Mouse (Mus musculus) thymus, adult 2 months (tissue): ENCODE measurements around the gene Napsa. TPM values are rescaled to one million over a fixed set of nuclear protein-coding genes. Genes with fewer than 3 reads are reported as not detected.

Source experiments
- DNase-seq: peaks from one replicate; pipeline ENCODE4 v3.0.0; 2021
- H3K27ac ChIP-seq: fragments of 200-500 bp; 2 replicates; pipeline ENCODE4 v1.5.1; 2012; ENCODE audit warnings: low read length, control low read depth; ENCODE audit not compliant: control insufficient read depth, insufficient read depth
- H3K27me3 ChIP-seq: fragments of 200-500 bp; 2 replicates; pipeline ENCODE4 v1.6.1; 2012; ENCODE audit warnings: mild to moderate bottlenecking, low read length, moderate library complexity, mixed read lengths; ENCODE audit not compliant: control insufficient read depth, insufficient read depth
- H3K36me3 ChIP-seq: fragments of 200-500 bp; 2 replicates; pipeline ENCODE4 v1.6.1; 2012; ENCODE audit warnings: mild to moderate bottlenecking, low read length, moderate library complexity; ENCODE audit not compliant: control insufficient read depth, insufficient read depth
- H3K4me1 ChIP-seq: fragments of 200-500 bp; replicated peaks from 2 replicates; pipeline ENCODE4 v1.6.1; 2012; ENCODE audit warnings: low read length; ENCODE audit not compliant: control insufficient read depth, insufficient read depth
- H3K4me3 ChIP-seq: fragments of 200-500 bp; 2 replicates; pipeline ENCODE4 v1.5.1; 2012; ENCODE audit warnings: mild to moderate bottlenecking, low read length, control low read depth, moderate library complexity; ENCODE audit not compliant: control insufficient read depth, insufficient read depth
- CTCF ChIP-seq: fragments of 200-500 bp; IDR thresholded peaks from 2 replicates; pipeline ENCODE4 v1.5.1; 2012; ENCODE audit warnings: mild to moderate bottlenecking, control low read depth, low read length, moderate library complexity, borderline replicate concordance; ENCODE audit not compliant: control insufficient read depth, poor library complexity, insufficient read depth; ENCODE audit errors: extremely low read depth
- POLR2A ChIP-seq: fragments of 200-500 bp; IDR thresholded peaks from 2 replicates; pipeline ENCODE4 v1.6.1; 2012; ENCODE audit warnings: mild to moderate bottlenecking, low read length, control low read depth, moderate library complexity; ENCODE audit not compliant: control insufficient read depth, poor library complexity, insufficient read depth; ENCODE audit errors: extremely low read depth
- WGBS: fragments of 180-500 bp; shearing (Covaris S2); methylation state at CpG from one replicate; pipeline ENCODE4 v1.1.7; 2018; 5-methylcytosine and 5-hydroxymethylcytosine counted together
- polyA plus RNA-seq: library from polyadenylated mRNA; depleted of rRNA; stranded (reverse); fragments of >200 nt; gene quantifications from 2 replicates; pipeline ENCODE4 v1.2.3, GENCODE M21; 2012

The Napsa gene
- polyA plus RNA-seq, 1 experiment = 32.0 TPM

DNA sequence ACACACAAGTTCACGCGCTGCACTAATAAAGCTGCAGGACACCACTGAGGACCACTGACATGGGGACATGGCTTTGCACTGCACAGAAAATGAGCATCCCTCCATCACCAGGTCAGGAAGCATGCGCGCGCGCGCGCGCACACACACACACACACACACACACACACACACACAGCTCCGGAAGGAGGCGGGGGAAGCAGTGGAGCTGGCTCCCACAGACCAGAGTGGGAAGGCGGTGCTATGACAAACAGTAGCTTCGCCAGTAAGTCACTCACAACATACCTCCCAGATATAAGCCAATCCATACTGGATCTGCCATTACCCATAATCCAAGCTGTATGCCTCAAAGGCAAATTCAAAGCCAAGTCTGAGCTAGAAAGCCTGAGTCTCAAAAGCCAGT is 25.1 kb upstream of the Napsa start:
- H3K4me1 ChIP-seq = peaks cover 31% of the 10 kb centered on the region
- H3K36me3 ChIP-seq = peaks cover 15% of the 10 kb centered on the region
- DNase-seq = no peak
- TF ChIP-seq POLR2A (no peak), CTCF (no peak)
- no peak overlapping the region for H3K4me3 ChIP-seq
- no peak overlapping the region for H3K27ac ChIP-seq
- WGBS = 45% methylated on average over 13 of the region's 13 CpGs
- H3K27me3 ChIP-seq = no peaks in the 10 kb centered on the region

DNA sequence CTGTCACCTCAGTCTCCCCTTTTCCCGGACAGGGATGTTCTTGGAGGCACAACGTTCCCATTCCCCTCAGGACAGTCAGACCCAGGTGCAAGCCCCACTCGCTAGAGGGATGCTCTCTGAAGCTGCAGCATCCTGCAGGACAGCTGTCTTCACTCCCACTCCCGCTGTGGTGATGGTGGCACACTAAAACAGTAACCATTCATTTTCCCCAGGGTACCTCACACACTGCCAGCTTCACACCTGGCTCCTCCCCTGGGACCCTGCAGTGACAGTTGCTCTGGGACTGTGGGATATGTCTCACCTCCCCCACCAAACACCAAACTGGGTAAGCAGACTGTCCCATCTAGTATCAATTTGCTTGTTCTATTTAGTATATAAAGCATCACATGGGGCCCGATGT is 24.5 kb upstream of the Napsa start:
- Histone ChIP-seq H3K4me1 (peaks cover 24% of the 10 kb centered on the region), H3K4me3 (peak overlapping the region; percentile 84), H3K36me3 (peaks cover 19% of the 10 kb centered on the region), H3K27ac (no peak overlapping the region; the same call in 1 of the 2 replicates), H3K27me3 (no peaks in the 10 kb centered on the region)
- no peak for TF ChIP-seq POLR2A
- TF ChIP-seq CTCF = no peak
- DNase-seq = no peak
- WGBS = 14% methylated on average over 5 of the region's 5 CpGs

DNA sequence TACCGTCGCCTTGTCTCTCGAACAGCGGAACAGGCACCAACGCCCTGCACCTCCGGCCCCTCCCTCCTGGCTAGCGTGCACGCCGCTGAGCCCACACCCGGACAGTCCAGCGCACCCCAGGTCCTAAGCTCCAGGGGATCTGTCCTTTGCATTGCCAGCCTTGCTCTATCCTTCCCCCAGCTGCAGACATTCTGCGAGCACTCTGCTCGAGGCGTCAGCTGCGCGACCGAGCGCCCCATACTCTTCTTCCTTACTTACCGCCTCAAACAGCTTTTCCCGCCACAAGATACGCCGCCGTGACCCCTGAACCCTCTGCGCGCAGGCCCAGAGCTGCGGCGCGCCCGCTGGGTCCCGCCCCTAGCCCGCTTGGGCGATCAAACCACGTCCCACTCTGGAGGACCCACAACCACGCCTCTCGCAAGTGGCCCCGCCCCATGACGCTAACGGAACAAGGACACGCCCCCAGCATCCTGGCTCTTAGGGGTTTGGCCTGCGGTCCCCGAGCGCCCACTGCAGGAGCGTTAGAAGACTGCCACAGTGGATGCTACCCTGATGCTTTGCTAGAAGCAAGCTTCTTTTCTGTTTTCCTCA is 23.6 kb upstream of the Napsa start, which contains the start of gene Pold1:
Pold1 (minus strand) TSS at position 353 of the 591 bp plus-strand sequence.
- WGBS = under 1% methylated on average over 43 of the region's 43 CpGs
- peak; percentile 36; the same call in 1 of the 2 replicates for TF ChIP-seq POLR2A
- TF ChIP-seq CTCF = peak; percentile 84
- H3K27ac ChIP-seq = no peak within 1 kb of the TSS; the same call in 1 of the 2 replicates
- peaks cover 19% of the 10 kb centered on the region for H3K36me3 ChIP-seq
- H3K27me3 ChIP-seq = no peaks in the 10 kb centered on the region
- H3K4me1 ChIP-seq = peaks cover 21% of the 10 kb centered on the region
- peak within 1 kb of the TSS; percentile 84 for H3K4me3 ChIP-seq
- DNase-seq = peak; percentile 100

DNA sequence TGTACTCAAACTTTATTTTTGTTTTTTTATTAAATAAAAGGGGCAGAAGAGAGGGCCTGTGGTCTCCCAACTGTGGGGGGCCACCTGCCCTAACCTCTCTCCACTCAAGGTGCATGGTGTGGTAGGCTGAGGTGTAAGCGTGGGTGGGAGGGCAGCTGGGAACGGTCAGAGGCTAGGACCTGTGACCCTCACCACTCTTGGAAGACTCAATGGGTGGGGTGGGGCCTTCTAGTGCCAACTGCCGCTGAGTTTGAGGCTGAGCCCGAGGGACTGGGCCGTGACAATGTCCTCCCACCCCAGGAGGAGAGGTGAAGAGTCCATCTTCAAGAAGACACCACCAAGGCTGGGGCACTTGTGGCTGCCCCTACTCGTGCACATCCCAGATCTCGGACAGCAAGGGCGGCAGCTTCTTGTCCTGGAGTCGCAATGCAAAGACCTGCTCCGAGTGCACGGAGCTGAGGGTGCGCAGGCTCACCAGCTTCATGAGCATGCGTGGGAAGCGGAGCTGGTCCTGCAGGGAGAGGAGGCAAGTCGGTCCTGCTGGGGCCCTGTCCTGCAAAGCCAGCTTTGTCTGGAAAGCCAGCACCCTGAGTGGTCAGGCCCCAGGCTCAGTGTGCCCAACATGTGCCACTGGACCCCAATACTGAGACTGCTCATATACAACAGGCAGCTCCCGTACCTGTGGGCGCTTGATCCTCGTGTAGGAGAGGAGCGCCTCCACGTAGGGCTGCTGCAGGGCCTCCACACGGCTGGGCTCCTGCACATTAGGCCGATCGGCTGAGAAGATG is 22.4 kb upstream of the Napsa start:
- Histone ChIP-seq H3K27ac (no peak overlapping the region), H3K27me3 (no peaks in the 10 kb centered on the region), H3K4me1 (peaks cover 20% of the 10 kb centered on the region), H3K36me3 (peaks cover 19% of the 10 kb centered on the region), H3K4me3 (no peak overlapping the region)
- DNase-seq = no peak
- no peak for TF ChIP-seq POLR2A
- no peak for TF ChIP-seq CTCF
- 97% methylated on average over 23 of the region's 23 CpGs for WGBS

DNA sequence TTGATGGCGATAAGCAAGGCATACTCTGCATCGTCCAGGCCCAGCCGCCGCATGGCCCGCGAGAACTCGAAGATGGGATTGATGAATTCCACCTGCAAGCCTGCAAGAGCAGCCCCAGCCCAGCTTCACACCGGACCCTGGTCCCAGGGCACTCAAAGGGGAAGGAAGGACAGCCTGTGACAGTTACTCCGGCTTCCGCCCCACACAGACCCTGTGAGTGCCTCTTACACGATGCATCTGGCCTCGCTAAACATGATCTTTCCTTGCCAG is 21.8 kb upstream of the Napsa start:
- Histone ChIP-seq H3K36me3 (peaks cover 19% of the 10 kb centered on the region), H3K27me3 (no peaks in the 10 kb centered on the region), H3K27ac (no peak overlapping the region), H3K4me3 (no peak overlapping the region), H3K4me1 (peaks cover 20% of the 10 kb centered on the region)
- no peak for DNase-seq
- TF ChIP-seq POLR2A = no peak
- no peak for TF ChIP-seq CTCF
- 98% methylated on average over 12 of the region's 12 CpGs for WGBS

DNA sequence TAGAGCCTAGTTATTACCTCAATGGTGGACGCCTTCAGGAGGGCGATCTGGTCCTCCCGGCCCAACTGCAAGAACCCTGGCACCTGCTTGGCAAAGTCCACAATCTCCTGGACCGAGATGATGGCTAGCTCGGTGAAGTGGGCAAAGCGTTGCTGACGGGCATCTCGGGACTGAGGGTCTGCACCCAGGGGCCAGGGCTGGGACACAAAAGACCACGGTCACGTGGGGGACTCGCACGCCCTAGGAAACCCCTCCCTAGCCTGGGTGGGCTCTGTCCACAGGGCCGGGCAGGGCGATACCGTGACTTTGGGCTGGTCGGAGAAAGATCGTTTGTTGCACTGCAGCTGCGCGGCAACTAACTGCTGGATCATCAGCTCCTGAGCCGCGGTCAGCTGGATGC is 20.9 kb upstream of the Napsa start:
- DNase-seq = no peak
- TF ChIP-seq POLR2A = no peak
- TF ChIP-seq CTCF = no peak
- no peak overlapping the region for H3K4me3 ChIP-seq
- no peak overlapping the region for H3K27ac ChIP-seq
- peaks cover 20% of the 10 kb centered on the region for H3K4me1 ChIP-seq
- H3K27me3 ChIP-seq = no peaks in the 10 kb centered on the region
- WGBS = 96% methylated on average over 21 of the region's 21 CpGs
- peaks cover 19% of the 10 kb centered on the region for H3K36me3 ChIP-seq

DNA sequence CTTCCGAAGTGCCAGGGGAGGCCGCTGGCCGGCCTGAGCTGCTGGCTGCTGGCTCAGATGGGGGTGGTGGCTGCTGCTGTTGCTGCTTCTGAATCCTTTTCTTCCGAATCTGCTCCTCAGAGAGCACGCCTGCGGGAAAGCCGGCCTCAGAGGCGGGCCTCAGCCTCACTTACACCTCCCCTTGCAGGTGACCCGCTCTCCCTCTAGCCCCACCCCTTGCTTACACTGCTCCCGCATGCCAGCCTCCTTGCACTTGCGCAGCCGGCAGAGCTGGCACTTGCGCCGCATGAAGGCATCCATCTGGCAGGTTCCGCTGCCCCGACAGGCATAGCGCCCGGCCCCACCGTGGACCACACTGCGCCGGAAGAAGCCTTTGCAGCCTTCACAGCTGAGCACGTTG is 20.4 kb upstream of the Napsa start:
- Histone ChIP-seq H3K27ac (no peak overlapping the region), H3K36me3 (peaks cover 19% of the 10 kb centered on the region), H3K4me3 (no peak overlapping the region), H3K4me1 (peaks cover 19% of the 10 kb centered on the region), H3K27me3 (no peaks in the 10 kb centered on the region)
- no peak for DNase-seq
- TF ChIP-seq CTCF (no peak), POLR2A (no peak)
- 98% methylated on average over 22 of the region's 22 CpGs for WGBS
